Mouse (Mus musculus): ENCODE data around the gene Pax1.

GRCm38 (mm10) chr2:147372947-147373666 is 11.4 kb downstream of the Pax1 start:
- TF ChIP-seq CTCF (IDR thresholded peaks at IDR 0.05), result no peak
- TF ChIP-seq POLR2A (IDR thresholded peaks at IDR 0.05; ENCODE audit: insufficient read depth, low read depth, low read length), result no peak
